Mouse (Mus musculus): ENCODE measurements at regions not wholly inside any gene's neighbourhood (a gene's known extent, or its start where the extent isn't known, plus 50 kb on each side); places are given as distances from the start of the nearest gene placed in this dataset.
A peak's percentile ranks its signal among the peaks of the same experiment; 100 is the strongest.

DNA sequence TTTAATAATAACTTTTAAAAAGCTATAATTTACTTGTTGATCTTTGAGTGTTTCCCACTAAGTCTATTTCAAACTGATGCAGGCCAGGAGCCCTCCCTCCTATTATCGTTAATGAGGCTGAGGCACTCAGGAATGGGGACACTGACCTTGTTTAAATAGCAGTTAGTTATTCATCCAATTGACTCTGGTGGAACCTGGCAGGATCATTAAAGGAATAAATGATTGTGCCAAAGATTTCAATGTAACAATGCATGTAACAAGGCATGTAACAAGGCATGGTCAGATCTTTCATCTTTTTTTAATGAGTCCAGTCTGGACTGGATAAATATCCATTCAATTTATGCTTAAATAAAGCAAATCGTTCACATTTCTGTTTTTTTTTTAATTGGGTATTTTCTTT is 393.6 kb upstream of the Gm10800 start:
- DNase-seq (ENCODE audit: low spot score in 2 of 2), result no peak

DNA sequence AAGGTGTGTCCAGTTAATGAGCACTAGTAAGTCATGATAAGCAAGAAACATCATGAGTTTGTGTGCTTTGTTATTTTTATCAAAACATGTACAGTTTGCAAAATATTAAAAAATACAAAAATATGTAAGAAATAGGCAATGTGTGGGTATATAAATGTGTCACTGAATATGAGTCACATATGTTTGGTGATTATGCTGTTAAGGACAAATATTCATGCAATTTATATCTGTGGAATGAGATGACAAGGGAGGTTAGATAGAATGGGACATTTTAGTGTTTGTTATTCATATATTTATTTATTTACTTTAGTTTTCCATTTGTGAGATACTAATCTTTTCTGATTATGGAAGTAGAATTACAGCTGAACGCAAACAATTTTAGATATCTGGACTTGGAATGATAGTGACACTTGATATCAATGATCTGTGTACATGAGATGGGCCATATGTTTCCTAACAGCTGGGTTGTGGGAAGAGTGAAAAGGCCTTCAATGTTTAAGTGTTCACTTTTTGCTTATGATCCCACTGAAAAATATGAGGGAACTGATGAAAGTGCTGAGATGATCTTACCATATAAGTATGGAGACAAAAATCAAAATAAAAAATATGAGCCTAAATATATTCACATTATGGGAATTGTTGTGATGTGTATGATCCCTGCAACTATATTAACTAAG is 379.6 kb upstream of the Gm10800 start:
- no peak for DNase-seq (ENCODE audit: low spot score in 2 of 2)

DNA sequence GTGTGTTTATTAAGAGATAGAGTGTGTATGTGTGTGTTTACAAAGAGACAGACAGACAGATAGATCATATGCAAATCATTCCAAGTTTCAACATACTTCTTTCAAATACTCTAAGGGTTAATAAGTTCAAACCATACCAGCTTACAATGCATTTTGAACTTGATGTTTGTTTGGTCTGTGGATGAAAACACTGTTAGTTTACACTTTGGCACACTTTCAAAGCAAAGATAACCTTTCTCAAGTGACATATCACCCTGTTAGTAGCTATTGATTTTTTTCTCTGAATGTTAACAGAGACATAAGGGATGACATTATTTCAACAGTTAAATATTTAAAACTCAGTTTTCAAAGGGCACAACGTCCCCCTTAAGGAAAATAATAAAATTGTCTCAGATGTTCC is 329.5 kb upstream of the Gm10800 start:
- no peak for DNase-seq (ENCODE audit: low spot score in 2 of 2)

DNA sequence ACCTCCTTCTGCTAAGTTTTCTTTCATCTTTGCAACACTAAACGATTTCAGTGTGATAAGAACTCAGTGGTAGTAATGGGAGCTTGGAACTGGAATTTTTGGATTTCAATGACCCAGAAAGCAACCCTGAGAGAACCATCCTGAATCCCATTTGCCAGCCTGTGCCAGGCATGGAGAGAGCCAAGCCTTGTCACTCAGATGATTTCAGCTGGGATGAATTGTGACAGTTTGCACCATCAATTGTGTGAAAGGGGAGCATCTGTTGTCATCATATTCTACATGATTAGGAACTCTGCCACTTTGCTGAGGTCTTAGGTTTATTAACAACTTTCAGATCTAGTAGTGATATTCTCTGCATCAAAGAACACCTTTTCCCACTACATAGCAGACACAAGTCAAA is 328.4 kb upstream of the Gm10800 start:
- DNase-seq (ENCODE audit: low spot score in 2 of 2), result peak in 1 of 2 experiments; percentile 2

DNA sequence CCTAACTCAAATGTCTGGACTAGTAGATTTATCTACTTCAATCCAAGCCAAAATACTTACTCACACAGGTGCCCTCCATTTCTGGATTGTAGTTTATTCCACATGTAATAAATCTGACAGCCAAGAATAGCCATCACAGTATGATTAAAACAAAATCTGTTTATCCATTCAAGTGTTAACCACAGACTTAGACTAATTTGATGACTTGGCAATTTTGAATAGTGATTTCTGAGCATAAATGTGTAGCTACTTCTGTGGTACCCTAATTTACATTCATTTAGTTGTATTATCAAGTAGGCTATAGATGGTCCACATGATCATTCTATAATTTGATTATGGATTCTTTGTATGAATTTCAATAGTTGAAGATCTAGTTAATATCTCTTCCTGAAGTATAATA is 287.5 kb upstream of the Gm10800 start:
- DNase-seq (ENCODE audit: low spot score in 2 of 2), result no peak

Data from cerebellum, postnatal 4 days (tissue).